12 mouse cellular contexts compared by ENCODE assay signal in the genomic region with DNA sequence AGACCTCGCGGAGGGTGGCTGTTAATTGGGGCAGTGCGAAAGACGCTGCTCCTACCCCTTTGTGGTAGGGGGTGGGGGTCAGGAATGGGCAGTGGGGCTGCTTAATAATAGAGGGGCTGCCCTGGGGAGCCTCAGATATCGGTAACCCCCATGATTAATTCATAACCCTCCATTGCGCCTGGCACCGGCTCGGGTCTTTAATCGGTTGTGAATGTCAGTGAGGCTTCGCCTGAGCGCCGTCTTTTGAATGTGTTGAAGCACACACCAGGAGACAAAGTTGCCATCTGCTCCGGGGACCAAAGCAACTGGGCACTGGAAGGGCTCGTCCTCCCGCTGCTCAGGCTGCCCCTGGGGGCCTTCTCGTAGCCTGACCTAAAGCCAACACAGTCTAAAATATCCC.
DNase-seq lines count a peak whose midpoint lies in the region; ATAC-seq and TF ChIP-seq lines count a peak whose summit lies in the region.
"Had no signal": no experiment of that assay in that cellular context is flagged by ENCODE, and none has a peak within 500 bp of the region (broad histone marks: within the 10 kb centered on the region; RNA-seq: fewer than 3 reads in every experiment).

No protein-coding gene starts in this region.

- 31% methylated on average over 16 of the region's 16 CpGs for WGBS in liver, embryonic 11.5 days
- 54% methylated on average over 15 of the region's 16 CpGs for WGBS in liver, postnatal 0 days (ENCODE audit: insufficient replicate concordance)
- WGBS in forebrain, embryonic 12.5 days, result 6% methylated on average over 16 of the region's 16 CpGs
- 7% methylated on average over 14 of the region's 16 CpGs for WGBS in limb, embryonic 11.5 days
- WGBS in midbrain, embryonic 16.5 days, result 14% methylated on average over 16 of the region's 16 CpGs

- peaks cover 36% of the 10 kb centered on the region for H3K4me1 ChIP-seq in liver, embryonic 11.5 days (replicated peaks; ENCODE audit: control insufficient read depth, insufficient read depth, low read length)
- H3K4me1 ChIP-seq in liver, postnatal 0 days (ENCODE audit: insufficient read depth), result peaks cover 25% of the 10 kb centered on the region
- H3K4me1 ChIP-seq in forebrain, embryonic 12.5 days, result peaks cover 72% of the 10 kb centered on the region
- H3K4me1 ChIP-seq in limb, embryonic 11.5 days (ENCODE audit: control insufficient read depth, insufficient read depth, low read length), result peaks cover 54% of the 10 kb centered on the region
- peaks cover 25% of the 10 kb centered on the region for H3K4me1 ChIP-seq in midbrain, embryonic 16.5 days (ENCODE audit: control insufficient read depth, insufficient read depth, low read length)

- H3K27me3 ChIP-seq in liver, embryonic 11.5 days (replicated peaks; ENCODE audit: control insufficient read depth, insufficient read depth, low read length), result peaks cover 72% of the 10 kb centered on the region
- peaks cover 17% of the 10 kb centered on the region; the same call in 1 of the 2 replicates for H3K27me3 ChIP-seq in liver, postnatal 0 days (ENCODE audit: insufficient read depth, low read length)
- H3K27me3 ChIP-seq in forebrain, embryonic 12.5 days, result peaks cover 99% of the 10 kb centered on the region
- H3K27me3 ChIP-seq in limb, embryonic 11.5 days (ENCODE audit: control insufficient read depth, insufficient read depth, low read length), result peaks cover 69% of the 10 kb centered on the region
- peaks cover 29% of the 10 kb centered on the region for H3K27me3 ChIP-seq in midbrain, embryonic 16.5 days (ENCODE audit: control insufficient read depth, insufficient read depth, low read depth, low read length)

- no peak for DNase-seq in liver, embryonic 11.5 days (ENCODE audit: low spot score)
- DNase-seq in liver, postnatal 0 days, result no peak
- no peak for DNase-seq in limb, embryonic 11.5 days (ENCODE audit: low spot score)
- DNase-seq in layer of hippocampus, postnatal 25 days (ENCODE audit: extremely low spot score in 1 of 2, low spot score in 1 of 2), result no peak
- DNase-seq in adrenal gland, adult 18-20 months (ENCODE audit: low spot score in 2 of 2), result no peak
- no peak for DNase-seq in gastrocnemius, postnatal 36 days
- DNase-seq: kidney, postnatal 25 days; lung, postnatal 4 days; right cerebral cortex, postnatal 4 days had no signal

- H3K27ac ChIP-seq in liver, embryonic 11.5 days (ENCODE audit: low read depth, low read length), result peak overlapping the region; percentile 52; the same call in 1 of the 2 replicates
- H3K27ac ChIP-seq in liver, postnatal 0 days (ENCODE audit: low read depth), result no peak overlapping the region
- peak overlapping the region; percentile 61 for H3K27ac ChIP-seq in forebrain, embryonic 12.5 days
- H3K27ac ChIP-seq in limb, embryonic 11.5 days (replicated peaks; ENCODE audit: low read depth, low read length), result no peak overlapping the region
- H3K27ac ChIP-seq in midbrain, embryonic 16.5 days (ENCODE audit: low read length), result 0 out of 2 replicates have a peak overlapping the region, but pooled peaks have one; percentile 17
- H3K27ac ChIP-seq: intestine, embryonic 15.5 days had no signal

- H3K9me3 ChIP-seq in liver, embryonic 11.5 days (ENCODE audit: control insufficient read depth, low read length), result no peaks in the 10 kb centered on the region
- H3K9me3 ChIP-seq in liver, postnatal 0 days (ENCODE audit: low read length), result no peaks in the 10 kb centered on the region
- H3K9me3 ChIP-seq in forebrain, embryonic 12.5 days, result no peaks in the 10 kb centered on the region
- no peaks in the 10 kb centered on the region for H3K9me3 ChIP-seq in limb, embryonic 11.5 days (ENCODE audit: control insufficient read depth, low read length)
- no peaks in the 10 kb centered on the region for H3K9me3 ChIP-seq in midbrain, embryonic 16.5 days (replicated peaks; ENCODE audit: control insufficient read depth, low read length, poor library complexity, severe bottlenecking)
- H3K9me3 ChIP-seq: intestine, embryonic 15.5 days had no signal

- H3K4me2 ChIP-seq in liver, embryonic 11.5 days, result peak overlapping the region; percentile 60
- no peak overlapping the region for H3K4me2 ChIP-seq in liver, postnatal 0 days (ENCODE audit: low read depth, low read length)
- H3K4me2 ChIP-seq in forebrain, embryonic 12.5 days, result peak overlapping the region; percentile 21
- H3K4me2 ChIP-seq in limb, embryonic 11.5 days (ENCODE audit: low read depth, severe bottlenecking), result 0 out of 2 replicates have a peak overlapping the region, but pooled peaks have one; percentile 1
- no peak overlapping the region for H3K4me2 ChIP-seq in midbrain, embryonic 16.5 days (ENCODE audit: low read length)
- H3K4me2 ChIP-seq: intestine, embryonic 15.5 days had no signal

- ATAC-seq in liver, embryonic 11.5 days (replicated peaks; ENCODE audit: low FRiP score), result no peak
- ATAC-seq in liver, postnatal 0 days, result no peak
- no peak; the same call in 1 of the 2 replicates for ATAC-seq in forebrain, embryonic 12.5 days (ENCODE audit: low FRiP score)
- no peak for ATAC-seq in limb, embryonic 11.5 days (ENCODE audit: insufficient number of reproducible peaks, low FRiP score, low TSS enrichment, low read depth)
- no peak for ATAC-seq in midbrain, embryonic 16.5 days
- ATAC-seq: intestine, embryonic 15.5 days had no signal

- H3K9ac ChIP-seq in liver, embryonic 11.5 days (ENCODE audit: low read depth, low read length), result peak overlapping the region; percentile 60
- no peak overlapping the region; the same call in 1 of the 2 replicates for H3K9ac ChIP-seq in liver, postnatal 0 days (replicated peaks)
- H3K9ac ChIP-seq in forebrain, embryonic 12.5 days, result no peak overlapping the region
- no peak overlapping the region for H3K9ac ChIP-seq in limb, embryonic 11.5 days (ENCODE audit: low read length)
- no peak overlapping the region for H3K9ac ChIP-seq in midbrain, embryonic 16.5 days (ENCODE audit: low read depth, low read length)
- H3K9ac ChIP-seq: intestine, embryonic 15.5 days had no signal

- H3K4me3 ChIP-seq in liver, embryonic 11.5 days (ENCODE audit: low read depth, low read length), result no peak overlapping the region
- H3K4me3 ChIP-seq in liver, postnatal 0 days (ENCODE audit: low read depth, low read length), result no peak overlapping the region
- H3K4me3 ChIP-seq in forebrain, embryonic 12.5 days (replicated peaks), result no peak overlapping the region
- no peak overlapping the region for H3K4me3 ChIP-seq in limb, embryonic 11.5 days (ENCODE audit: low read depth, low read length)
- no peak overlapping the region for H3K4me3 ChIP-seq in midbrain, embryonic 16.5 days (ENCODE audit: low read depth, low read length)
- H3K4me3 ChIP-seq: intestine, embryonic 15.5 days had no signal

- intact Hi-C loops in gastrocnemius, postnatal 36 days (cut with DNase I), result loop anchor here (10.0 kb wide), 1 partner anchor 153 kb away; no protein-coding TSS in a partner anchor

- no peak for TF ChIP-seq CTCF in liver, postnatal 0 days (IDR thresholded peaks at IDR 0.05; ENCODE audit: low read depth)

- no peaks in the 10 kb centered on the region for H3K36me3 ChIP-seq in liver, embryonic 11.5 days (ENCODE audit: control insufficient read depth, insufficient read depth, low read length)
- no peaks in the 10 kb centered on the region for H3K36me3 ChIP-seq in liver, postnatal 0 days (replicated peaks; ENCODE audit: insufficient read depth, low read length)
- no peaks in the 10 kb centered on the region for H3K36me3 ChIP-seq in forebrain, embryonic 12.5 days (replicated peaks)
- no peaks in the 10 kb centered on the region for H3K36me3 ChIP-seq in limb, embryonic 11.5 days (ENCODE audit: control insufficient read depth, insufficient read depth, low read length)
- H3K36me3 ChIP-seq in midbrain, embryonic 16.5 days (ENCODE audit: control insufficient read depth, insufficient read depth, low read length), result no peaks in the 10 kb centered on the region
- H3K36me3 ChIP-seq: intestine, embryonic 15.5 days had no signal

- no peak for TF ChIP-seq EP300 in liver, postnatal 0 days (IDR thresholded peaks at IDR 0.05; ENCODE audit: low read depth)

Comparison
In these comparisons a context has a peak if more than half of its experiments do, and no peak if none do; other contexts are left out.
1. H3K27ac ChIP-seq: peak in liver, embryonic 11.5 days (single experiment), forebrain, embryonic 12.5 days (single experiment) and midbrain, embryonic 16.5 days (single experiment); none in liver, postnatal 0 days (single experiment) and limb, embryonic 11.5 days (single experiment).
2. H3K4me2 ChIP-seq: peak in liver, embryonic 11.5 days (single experiment), forebrain, embryonic 12.5 days (single experiment) and limb, embryonic 11.5 days (single experiment); none in liver, postnatal 0 days (single experiment) and midbrain, embryonic 16.5 days (single experiment).